Mouse (Mus musculus) midbrain, postnatal 0 days (tissue): ENCODE measurements around the gene Trim41. TPM values are rescaled to one million over a fixed set of nuclear protein-coding genes. Genes with fewer than 3 reads are reported as not detected.

Experiments
- ATAC-seq: fragments of 200-750 bp; cut with Nextera tagmentation; 2 replicates; pipeline ENCODE4 v1.8.0; 2017; ENCODE audit warnings: moderate number of reproducible peaks, mild to moderate bottlenecking, moderate TSS enrichment, moderate library complexity; ENCODE audit not compliant: low FRiP score
- DNase-seq: peaks from one replicate; pipeline ENCODE4 v3.0.0-alpha.2; 2015; ENCODE audit warnings: low spot score
- H3K27ac ChIP-seq: fragments of 300-500 bp; sonication (generic); 2 replicates; pipeline ENCODE4 v1.5.1; 2014; ENCODE audit warnings: low read depth, mild to moderate bottlenecking, low read length, mixed read lengths
- H3K27me3 ChIP-seq: fragments of 300-500 bp; sonication (generic); 2 replicates; pipeline ENCODE4 v1.6.1; 2014; ENCODE audit warnings: low read length, control low read depth, mixed read lengths; ENCODE audit not compliant: insufficient read depth
- H3K36me3 ChIP-seq: fragments of 300-500 bp; sonication (generic); 2 replicates; pipeline ENCODE4 v1.6.1; 2014; ENCODE audit warnings: low read length, control low read depth, mixed read lengths; ENCODE audit not compliant: insufficient read depth
- H3K4me1 ChIP-seq: fragments of 300-500 bp; sonication (generic); 2 replicates; pipeline ENCODE4 v1.6.1; 2014; ENCODE audit warnings: mild to moderate bottlenecking, control low read depth, antibody characterized with exemption, low read length, mixed read lengths; ENCODE audit not compliant: insufficient read depth
- H3K4me2 ChIP-seq: fragments of 300-500 bp; sonication (generic); 2 replicates; pipeline ENCODE4 v1.6.1; 2014; ENCODE audit warnings: low read depth, mild to moderate bottlenecking, low read length, mixed read lengths; ENCODE audit not compliant: poor library complexity, severe bottlenecking
- H3K4me3 ChIP-seq: fragments of 300-500 bp; sonication (generic); 2 replicates; pipeline ENCODE4 v1.5.1; 2014; ENCODE audit warnings: low read depth, mild to moderate bottlenecking, low read length, moderate library complexity
- H3K9ac ChIP-seq: fragments of 300-500 bp; sonication (generic); replicated peaks from 2 replicates; pipeline ENCODE4 v1.6.1; 2014; ENCODE audit warnings: mild to moderate bottlenecking, low read length, moderate library complexity, mixed read lengths; ENCODE audit not compliant: poor library complexity, severe bottlenecking
- H3K9me3 ChIP-seq: fragments of 300-500 bp; sonication (generic); 2 replicates; pipeline ENCODE4 v1.6.1; 2016; ENCODE audit warnings: low read length, control low read depth
- CTCF ChIP-seq: IDR thresholded peaks from 2 replicates; pipeline ENCODE4 v1.5.1; 2016; ENCODE audit warnings: antibody characterized with exemption, mild to moderate bottlenecking
- WGBS: fragments of 180-500 bp; shearing (Covaris S2); extraction: QIAGEN DNeasy Blood & Tissue Kit; methylation state at CpG from one replicate; pipeline ENCODE4 v1.1.7; 2014; 5-methylcytosine and 5-hydroxymethylcytosine counted together
- polyA plus RNA-seq: library from polyadenylated mRNA; unstranded; fragments of >200 nt; fragmentation: Nextera tagmentation; extraction: Ambion mirVana; gene quantifications from 2 replicates; pipeline ENCODE4 v1.2.1, GENCODE M21; 2015
- total RNA-seq: library from RNA; depleted of rRNA; stranded (reverse); fragments of >200 nt; gene quantifications from 2 replicates; pipeline ENCODE4 v1.2.3, GENCODE M21; 2014

Gene Trim41
- total and polyA plus RNA-seq, 2 experiments from 2014 or later = 5.0 to 38.9 TPM

DNA sequence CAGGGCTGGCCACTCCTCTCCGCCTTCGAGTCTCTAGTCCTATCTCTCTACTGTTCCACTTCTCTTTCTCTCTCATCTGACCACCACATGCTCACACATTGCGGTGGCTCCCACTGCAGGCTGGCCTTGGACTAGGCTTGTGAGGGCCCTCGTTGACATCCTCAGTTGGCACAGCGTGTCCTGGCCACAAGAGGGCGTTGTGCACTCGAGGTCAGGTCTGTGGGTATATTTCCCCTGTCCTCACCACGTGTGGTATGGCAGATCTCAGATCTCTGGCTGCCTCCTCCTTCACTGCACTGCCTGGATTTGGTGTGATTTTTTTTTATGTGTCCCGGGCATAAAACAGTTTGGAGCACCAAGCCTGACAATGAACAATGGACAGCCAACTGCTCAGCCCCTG, 40.5 kb downstream of the Trim41 start:
- no peak overlapping the region for H3K4me2 ChIP-seq
- no peak overlapping the region for H3K9ac ChIP-seq
- DNase-seq = no peak
- peak; percentile 51 for TF ChIP-seq CTCF
- H3K9me3 ChIP-seq = no peaks in the 10 kb centered on the region
- no peak overlapping the region for H3K27ac ChIP-seq
- 46% methylated on average over 9 of the region's 9 CpGs for WGBS
- no peaks in the 10 kb centered on the region for H3K27me3 ChIP-seq
- ATAC-seq = no peak
- H3K4me1 ChIP-seq = no peaks in the 10 kb centered on the region
- no peak overlapping the region for H3K4me3 ChIP-seq
- H3K36me3 ChIP-seq = no peaks in the 10 kb centered on the region

DNA sequence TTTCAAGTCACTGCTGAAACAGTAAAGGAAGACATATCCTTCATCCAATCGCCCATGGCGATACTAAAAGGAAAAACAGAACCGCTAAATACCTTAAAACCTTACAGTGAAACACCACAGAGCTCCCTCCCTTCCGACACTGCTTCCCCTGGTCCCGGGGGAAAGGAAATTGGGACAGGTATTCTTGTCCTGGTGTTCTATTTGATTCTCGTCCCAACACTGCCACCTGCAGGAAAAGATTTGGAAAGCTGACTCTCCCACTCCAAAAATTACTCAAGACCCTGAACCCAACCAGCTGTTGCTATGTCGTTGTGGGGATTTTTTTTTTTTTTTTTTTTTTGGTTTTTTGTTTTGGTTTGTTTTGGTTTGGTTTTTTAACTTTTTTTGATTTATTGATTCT, 41.7 kb downstream of the Trim41 start:
- H3K4me1 ChIP-seq = no peaks in the 10 kb centered on the region
- H3K27me3 ChIP-seq = no peaks in the 10 kb centered on the region
- ATAC-seq (peak; percentile 14; the same call in 1 of the 2 replicates), DNase-seq (peak; percentile 91)
- no peak overlapping the region for H3K27ac ChIP-seq
- 4% methylated on average over 7 of the region's 7 CpGs for WGBS
- no peak overlapping the region for H3K4me3 ChIP-seq
- peak overlapping the region; percentile 12; the same call in 1 of the 2 replicates for H3K4me2 ChIP-seq
- TF ChIP-seq CTCF = peak; percentile 81
- no peaks in the 10 kb centered on the region for H3K9me3 ChIP-seq
- H3K36me3 ChIP-seq = no peaks in the 10 kb centered on the region
- no peak overlapping the region for H3K9ac ChIP-seq

DNA sequence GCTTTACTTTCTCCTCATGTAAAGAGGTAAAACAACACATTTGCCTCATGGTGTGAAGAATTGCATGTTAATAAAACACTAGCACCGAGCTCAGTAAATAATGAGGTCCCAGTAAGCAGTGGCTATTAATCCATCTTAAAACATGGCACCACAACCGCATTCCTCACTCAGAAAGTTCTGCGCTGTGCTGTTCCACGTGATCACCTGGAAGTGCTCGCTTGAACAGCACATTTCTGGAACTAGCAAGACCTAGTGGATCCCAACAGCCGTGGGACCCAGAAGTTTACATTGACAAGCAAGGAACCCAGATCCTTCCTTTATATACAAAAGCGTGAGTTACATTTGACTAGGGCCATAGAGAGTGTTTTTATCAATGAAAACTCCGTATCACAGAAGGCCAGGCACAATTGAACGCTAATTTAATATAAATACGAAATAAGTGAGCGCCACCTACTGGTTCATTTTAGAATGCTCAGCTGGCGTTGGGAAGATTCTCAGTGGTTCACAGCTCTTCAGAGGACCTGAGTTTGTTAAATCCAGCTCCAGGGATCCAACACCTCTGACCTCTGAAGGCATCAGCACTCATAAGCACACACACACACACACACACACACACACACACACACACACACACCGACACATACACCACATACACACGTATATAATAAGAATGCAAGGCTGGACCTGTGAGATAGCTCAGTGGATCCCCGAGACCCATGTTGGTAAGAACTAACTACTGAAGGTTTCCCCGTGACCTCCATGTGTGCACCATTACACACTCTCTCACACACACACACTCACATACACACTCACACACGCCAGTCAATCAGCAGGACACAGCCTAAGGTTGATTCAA, 42.5 kb downstream of the Trim41 start:
- no peak overlapping the region for H3K27ac ChIP-seq
- peak; percentile 80 for TF ChIP-seq CTCF
- DNase-seq = peak; percentile 87
- H3K36me3 ChIP-seq = no peaks in the 10 kb centered on the region
- no peak overlapping the region for H3K4me3 ChIP-seq
- 30% methylated on average over 17 of the region's 17 CpGs for WGBS
- H3K4me1 ChIP-seq = no peaks in the 10 kb centered on the region
- H3K27me3 ChIP-seq = no peaks in the 10 kb centered on the region
- H3K9me3 ChIP-seq = no peaks in the 10 kb centered on the region
- peak overlapping the region; percentile 31; the same call in 1 of the 2 replicates for H3K4me2 ChIP-seq
- H3K9ac ChIP-seq = no peak overlapping the region
- ATAC-seq = peak; percentile 35; the same call in 1 of the 2 replicates

DNA sequence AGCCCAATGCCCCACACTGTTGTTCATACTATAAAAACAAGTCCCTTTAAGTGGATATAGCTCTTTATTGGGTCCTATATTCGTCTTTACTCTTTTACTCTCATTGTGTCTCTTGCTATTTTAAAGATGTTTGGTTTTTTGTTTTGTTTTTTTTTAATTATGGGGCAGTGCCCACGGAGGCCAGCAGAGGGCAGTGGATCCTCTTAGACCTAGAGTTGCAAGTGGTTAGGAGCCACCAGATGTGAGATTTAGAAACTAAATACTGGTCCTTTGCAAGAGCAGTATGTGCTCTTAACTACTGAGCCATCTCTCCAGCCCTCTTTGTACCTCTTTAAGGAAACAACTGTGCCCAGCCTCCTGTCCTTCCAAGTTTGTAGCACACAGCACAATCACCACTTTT, 45.5 kb downstream of the Trim41 start:
- WGBS = 10% methylated on average over 2 of the region's 2 CpGs
- no peaks in the 10 kb centered on the region for H3K4me1 ChIP-seq
- DNase-seq = no peak
- no peak overlapping the region for H3K9ac ChIP-seq
- no peak for ATAC-seq
- no peak overlapping the region for H3K4me3 ChIP-seq
- H3K4me2 ChIP-seq = no peak overlapping the region
- TF ChIP-seq CTCF = peak; percentile 72
- H3K36me3 ChIP-seq = no peaks in the 10 kb centered on the region
- no peak overlapping the region for H3K27ac ChIP-seq
- H3K27me3 ChIP-seq = no peaks in the 10 kb centered on the region
- no peaks in the 10 kb centered on the region for H3K9me3 ChIP-seq

DNA sequence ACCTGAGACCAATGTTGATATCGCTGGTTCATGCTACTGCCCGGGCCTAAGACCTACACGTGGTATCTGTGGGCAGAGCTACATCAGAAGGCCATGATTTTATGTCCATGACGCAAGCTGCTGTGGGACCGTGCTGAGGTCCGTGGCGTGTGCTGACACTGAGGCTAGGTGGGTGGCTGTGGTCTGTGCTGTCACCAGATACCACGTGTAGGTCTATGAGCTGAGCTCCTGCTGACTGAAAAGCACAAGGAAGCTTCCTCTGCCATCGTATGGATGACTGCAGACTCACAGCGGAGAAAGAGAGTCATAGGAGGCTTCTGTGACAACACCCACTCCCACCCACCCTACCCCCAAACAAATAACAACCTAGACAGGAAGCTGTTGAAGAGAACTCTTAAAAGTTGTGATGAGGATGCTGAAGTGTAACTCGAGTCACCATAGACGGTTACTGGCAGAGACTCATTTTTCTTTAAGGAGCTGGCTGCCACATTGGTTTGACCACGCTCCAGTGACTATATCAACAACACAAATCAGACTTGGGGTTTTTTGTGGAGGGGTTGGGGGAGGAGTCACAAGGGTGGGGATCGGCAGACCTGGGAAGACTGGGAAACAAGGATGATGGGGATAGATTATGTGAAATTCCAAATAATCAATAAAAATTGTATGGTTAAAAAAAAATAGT, 49.8 kb downstream of the Trim41 start:
- ATAC-seq = no peak
- 88% methylated on average over 14 of the region's 14 CpGs for WGBS
- Histone ChIP-seq H3K27ac (no peak overlapping the region), H3K36me3 (no peaks in the 10 kb centered on the region), H3K9me3 (no peaks in the 10 kb centered on the region), H3K4me3 (no peak overlapping the region), H3K4me1 (no peaks in the 10 kb centered on the region), H3K27me3 (no peaks in the 10 kb centered on the region), H3K4me2 (no peak overlapping the region), H3K9ac (no peak overlapping the region)
- no peak for DNase-seq
- TF ChIP-seq CTCF = no peak

DNA sequence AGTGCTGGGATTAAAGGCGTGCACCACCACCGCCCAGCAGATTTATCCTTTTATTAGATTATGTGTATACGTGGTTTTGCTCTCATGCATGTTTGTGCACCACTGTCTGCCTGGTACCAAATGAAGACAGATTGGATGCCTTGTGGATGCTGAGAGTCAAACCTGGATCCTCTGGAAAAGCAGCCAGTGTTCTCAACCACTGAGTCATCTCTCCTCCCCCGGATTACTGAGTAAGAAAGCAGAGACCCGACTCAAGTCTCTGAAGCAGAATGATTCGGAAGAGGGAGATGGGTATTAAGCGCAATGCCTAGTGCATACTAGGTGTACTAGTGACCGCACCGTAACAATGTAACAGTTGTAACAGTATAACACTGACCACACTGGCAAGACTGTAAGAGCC, 53.0 kb downstream of the Trim41 start:
- H3K36me3 ChIP-seq = no peaks in the 10 kb centered on the region
- no peak overlapping the region for H3K27ac ChIP-seq
- H3K9me3 ChIP-seq = no peaks in the 10 kb centered on the region
- no peak overlapping the region for H3K9ac ChIP-seq
- no peak overlapping the region for H3K4me2 ChIP-seq
- no peak for TF ChIP-seq CTCF
- DNase-seq (no peak), ATAC-seq (no peak)
- WGBS = 90% methylated on average over 9 of the region's 9 CpGs
- no peaks in the 10 kb centered on the region for H3K27me3 ChIP-seq
- no peaks in the 10 kb centered on the region for H3K4me1 ChIP-seq
- H3K4me3 ChIP-seq = no peak overlapping the region
